Mouse (Mus musculus): ENCODE measurements around the gene Habp4. TPM values are rescaled to one million over a fixed set of nuclear protein-coding genes. Genes with fewer than 3 reads are reported as not detected.
A peak's percentile ranks its signal among the peaks of the same experiment; 100 is the strongest.

Gene Habp4
- polyA plus RNA-seq (2014; fragmentation: Nextera tagmentation; extraction: Ambion mirVana), result 28.5 and 30.1 TPM in 2 replicates

- Histone ChIP-seq H3K9ac (peak within 1 kb of the TSS; percentile 83), H3K27ac (ENCODE audit: low read depth) (peak within 1 kb of the TSS; percentile 84), H3K4me2 (peak within 1 kb of the TSS; percentile 99), H3K27me3 (ENCODE audit: insufficient read depth, low read length) (no peaks in the 10 kb centered on the region), H3K4me1 (ENCODE audit: insufficient read depth) (0 out of 2 replicates have a peak, but pooled peaks cover 5% of the 10 kb centered on the region), H3K4me3 (ENCODE audit: low read depth, low read length) (peak within 1 kb of the TSS; percentile 84), H3K36me3 (ENCODE audit: insufficient read depth) (no peaks in the 10 kb centered on the region), H3K9me3 (ENCODE audit: low read depth, low read length) (0 out of 2 replicates have a peak, but pooled peaks cover 5% of the 10 kb centered on the region)
- under 1% methylated on average over 31 of the region's 31 CpGs for WGBS
- peak; percentile 100 for DNase-seq
- no peak for TF ChIP-seq CTCF (IDR thresholded peaks at IDR 0.05; ENCODE audit: low read depth)
- peak; percentile 98 for ATAC-seq (ENCODE audit: insufficient read depth)
These were observed at the start of gene Habp4 for GRCm38 (mm10) chr13:64161548-64161915. Habp4 (plus strand) TSS chr13:64161824.

GRCm38 (mm10) chr13:64117442-64117841 lies 44.2 kb upstream of the Habp4 start:
- H3K27me3 ChIP-seq (ENCODE audit: insufficient read depth, low read length), result no peaks in the 10 kb centered on the region
- no peak overlapping the region for H3K4me2 ChIP-seq
- WGBS, result 49% methylated on average over 2 of the region's 2 CpGs
- TF ChIP-seq CTCF (IDR thresholded peaks at IDR 0.05; ENCODE audit: low read depth), result peak; percentile 36
- no peaks in the 10 kb centered on the region for H3K4me1 ChIP-seq (ENCODE audit: insufficient read depth)
- H3K27ac ChIP-seq (ENCODE audit: low read depth), result no peak overlapping the region
- DNase-seq (no peak), ATAC-seq (ENCODE audit: insufficient read depth) (no peak)
- H3K9ac ChIP-seq, result no peak overlapping the region
- H3K9me3 ChIP-seq (ENCODE audit: low read depth, low read length), result no peaks in the 10 kb centered on the region
- no peak overlapping the region for H3K4me3 ChIP-seq (ENCODE audit: low read depth, low read length)
- no peaks in the 10 kb centered on the region for H3K36me3 ChIP-seq (ENCODE audit: insufficient read depth)

GRCm38 (mm10) chr13:64120760-64121159 lies 40.9 kb upstream of the Habp4 start:
- Histone ChIP-seq H3K27me3 (ENCODE audit: insufficient read depth, low read length) (no peaks in the 10 kb centered on the region), H3K27ac (ENCODE audit: low read depth) (no peak overlapping the region), H3K9me3 (ENCODE audit: low read depth, low read length) (no peaks in the 10 kb centered on the region), H3K36me3 (ENCODE audit: insufficient read depth) (no peaks in the 10 kb centered on the region), H3K4me2 (no peak overlapping the region), H3K4me1 (ENCODE audit: insufficient read depth) (no peaks in the 10 kb centered on the region), H3K4me3 (ENCODE audit: low read depth, low read length) (no peak overlapping the region), H3K9ac (no peak overlapping the region)
- no peak for DNase-seq
- 55% methylated on average over 4 of the region's 4 CpGs for WGBS
- no peak for TF ChIP-seq CTCF (IDR thresholded peaks at IDR 0.05; ENCODE audit: low read depth)
- ATAC-seq (ENCODE audit: insufficient read depth), result no peak

GRCm38 (mm10) chr13:64123491-64124188 lies 38.0 kb upstream of the Habp4 start:
- Histone ChIP-seq H3K4me2 (no peak overlapping the region), H3K9me3 (ENCODE audit: low read depth, low read length) (no peaks in the 10 kb centered on the region), H3K4me3 (ENCODE audit: low read depth, low read length) (no peak overlapping the region), H3K27ac (ENCODE audit: low read depth) (no peak overlapping the region), H3K27me3 (ENCODE audit: insufficient read depth, low read length) (no peaks in the 10 kb centered on the region), H3K36me3 (ENCODE audit: insufficient read depth) (no peaks in the 10 kb centered on the region), H3K9ac (no peak overlapping the region), H3K4me1 (ENCODE audit: insufficient read depth) (no peaks in the 10 kb centered on the region)
- TF ChIP-seq CTCF (IDR thresholded peaks at IDR 0.05; ENCODE audit: low read depth), result no peak
- ATAC-seq (ENCODE audit: insufficient read depth), result no peak
- no peak for DNase-seq
- 33% methylated on average over 6 of the region's 6 CpGs for WGBS

- WGBS, result 93% methylated on average over 6 of the region's 6 CpGs
- no peak for ATAC-seq (ENCODE audit: insufficient read depth)
- Histone ChIP-seq H3K27ac (ENCODE audit: low read depth) (no peak overlapping the region), H3K9ac (no peak overlapping the region), H3K4me3 (ENCODE audit: low read depth, low read length) (no peak overlapping the region), H3K4me2 (no peak overlapping the region), H3K36me3 (ENCODE audit: insufficient read depth) (no peaks in the 10 kb centered on the region), H3K27me3 (ENCODE audit: insufficient read depth, low read length) (no peaks in the 10 kb centered on the region), H3K4me1 (ENCODE audit: insufficient read depth) (no peaks in the 10 kb centered on the region), H3K9me3 (ENCODE audit: low read depth, low read length) (no peaks in the 10 kb centered on the region)
- TF ChIP-seq CTCF (IDR thresholded peaks at IDR 0.05; ENCODE audit: low read depth), result no peak
- DNase-seq, result no peak
These were observed 36.7 kb upstream of the Habp4 start for GRCm38 (mm10) chr13:64124886-64125285.

GRCm38 (mm10) chr13:64126316-64126715 lies 35.3 kb upstream of the Habp4 start:
- no peaks in the 10 kb centered on the region for H3K36me3 ChIP-seq (ENCODE audit: insufficient read depth)
- no peaks in the 10 kb centered on the region for H3K9me3 ChIP-seq (ENCODE audit: low read depth, low read length)
- 39% methylated on average over 4 of the region's 4 CpGs for WGBS
- no peaks in the 10 kb centered on the region for H3K27me3 ChIP-seq (ENCODE audit: insufficient read depth, low read length)
- H3K27ac ChIP-seq (ENCODE audit: low read depth), result no peak overlapping the region
- no peak overlapping the region for H3K4me3 ChIP-seq (ENCODE audit: low read depth, low read length)
- no peak overlapping the region for H3K9ac ChIP-seq
- peak; percentile 7 for DNase-seq
- H3K4me1 ChIP-seq (ENCODE audit: insufficient read depth), result no peaks in the 10 kb centered on the region
- no peak for ATAC-seq (ENCODE audit: insufficient read depth)
- H3K4me2 ChIP-seq, result no peak overlapping the region
- no peak for TF ChIP-seq CTCF (IDR thresholded peaks at IDR 0.05; ENCODE audit: low read depth)

- H3K27ac ChIP-seq (ENCODE audit: low read depth), result peak within 1 kb of the TSS; percentile 33; the same call in 1 of the 2 replicates
- peak; percentile 70 for DNase-seq
- no peaks in the 10 kb centered on the region for H3K4me1 ChIP-seq (ENCODE audit: insufficient read depth)
These were observed 32.6 kb upstream of the Habp4 start, which contains the start of gene Slc35d2 for GRCm38 (mm10) chr13:64128858-64129615. Slc35d2 (minus strand) TSS chr13:64129368.

More at GRCm38 (mm10) chr13:64128858-64129615, 32.6 kb upstream of the Habp4 start, which contains the start of gene Slc35d2:
- no peaks in the 10 kb centered on the region for H3K9me3 ChIP-seq (ENCODE audit: low read depth, low read length)
- H3K36me3 ChIP-seq (ENCODE audit: insufficient read depth), result peaks cover 14% of the 10 kb centered on the region
- H3K4me2 ChIP-seq, result peak within 1 kb of the TSS; percentile 79
- peak; percentile 89 for ATAC-seq (ENCODE audit: insufficient read depth)
- TF ChIP-seq CTCF (IDR thresholded peaks at IDR 0.05; ENCODE audit: low read depth), result no peak
- WGBS, result 7% methylated on average over 44 of the region's 44 CpGs
- H3K9ac ChIP-seq, result peak within 1 kb of the TSS; percentile 71
- no peaks in the 10 kb centered on the region for H3K27me3 ChIP-seq (ENCODE audit: insufficient read depth, low read length)
- H3K4me3 ChIP-seq (ENCODE audit: low read depth, low read length), result peak within 1 kb of the TSS; percentile 60
